Mouse (Mus musculus) thymus, postnatal 25 days (tissue): ENCODE data around the gene Cyp46a1.

ENCODE experiments used
- DNase-seq: peaks from one replicate; pipeline ENCODE4 v3.0.0; 2022

Gene Cyp46a1

GRCm38 (mm10) chr12:108312432-108312851 is 21.7 kb upstream of the Cyp46a1 start:
- no peak for DNase-seq

GRCm38 (mm10) chr12:108313244-108313772 is 20.9 kb upstream of the Cyp46a1 start:
- DNase-seq, result no peak

GRCm38 (mm10) chr12:108315818-108316217 is 18.4 kb upstream of the Cyp46a1 start:
- DNase-seq, result no peak

GRCm38 (mm10) chr12:108316655-108317054 is 17.5 kb upstream of the Cyp46a1 start:
- no peak for DNase-seq

GRCm38 (mm10) chr12:108317201-108317738 is 16.9 kb upstream of the Cyp46a1 start:
- DNase-seq, result no peak

GRCm38 (mm10) chr12:108317826-108318430 is 16.3 kb upstream of the Cyp46a1 start:
- DNase-seq, result no peak

- DNase-seq, result no peak
These were observed 15.7 kb upstream of the Cyp46a1 start for GRCm38 (mm10) chr12:108318499-108318898.

- no peak for DNase-seq
These were observed 14.1 kb upstream of the Cyp46a1 start for GRCm38 (mm10) chr12:108320096-108320495.

GRCm38 (mm10) chr12:108326401-108326800 is 7.8 kb upstream of the Cyp46a1 start:
- no peak for DNase-seq

- DNase-seq, result no peak
These were observed 6.2 kb upstream of the Cyp46a1 start for GRCm38 (mm10) chr12:108327889-108328491.

- peak; percentile 77 for DNase-seq
These were observed 1.1 kb upstream of the Cyp46a1 start for GRCm38 (mm10) chr12:108333056-108333455.

- DNase-seq, result no peak
These were observed 699 bp upstream of the Cyp46a1 start for GRCm38 (mm10) chr12:108333481-108333882.

GRCm38 (mm10) chr12:108334529-108334928 is 348 bp downstream of the Cyp46a1 start:
- peak; percentile 5 for DNase-seq

GRCm38 (mm10) chr12:108338572-108339190 is 4.5 kb downstream of the Cyp46a1 start:
- DNase-seq, result peak; percentile 25

- DNase-seq, result no peak
These were observed 14.0 kb downstream of the Cyp46a1 start for GRCm38 (mm10) chr12:108348151-108348550.

GRCm38 (mm10) chr12:108349026-108349425 is 14.8 kb downstream of the Cyp46a1 start:
- DNase-seq, result no peak

- DNase-seq, result no peak
These were observed 16.8 kb downstream of the Cyp46a1 start for GRCm38 (mm10) chr12:108350931-108351330.

- DNase-seq, result no peak
These were observed 18.4 kb downstream of the Cyp46a1 start for GRCm38 (mm10) chr12:108352371-108353136.

- DNase-seq, result no peak
These were observed 20.1 kb downstream of the Cyp46a1 start for GRCm38 (mm10) chr12:108354284-108354683.

- DNase-seq, result no peak
These were observed 21.1 kb downstream of the Cyp46a1 start for GRCm38 (mm10) chr12:108355271-108355670.

GRCm38 (mm10) chr12:108355986-108356385 is 21.8 kb downstream of the Cyp46a1 start:
- no peak for DNase-seq

- peak; percentile 43 for DNase-seq
These were observed 29.6 kb downstream of the Cyp46a1 start for GRCm38 (mm10) chr12:108363796-108364195.

GRCm38 (mm10) chr12:108365340-108365739 is 31.2 kb downstream of the Cyp46a1 start:
- DNase-seq, result no peak
